Mouse (Mus musculus): ENCODE results near the gene Smcp.

Smcp gene

GRCm38 (mm10) chr3:92588858-92589257, at the start of gene Smcp:
Gene Smcp, minus strand, starts transcription at chr3:92588997.
- DNase-seq (ENCODE audit: extremely low spot score, low spot score): no peak

- DNase-seq (ENCODE audit: extremely low spot score, low spot score): no peak
Observed at GRCm38 (mm10) chr3:92638653-92638991, 49.8 kb upstream of the Smcp start.

- DNase-seq (ENCODE audit: extremely low spot score, low spot score): no peak
Observed at GRCm38 (mm10) chr3:92637745-92638652, 49.2 kb upstream of the Smcp start.

GRCm38 (mm10) chr3:92621560-92621959, 32.8 kb upstream of the Smcp start, which contains the start of gene Lce6a:
Gene Lce6a, minus strand, starts transcription at chr3:92621660.
- DNase-seq (ENCODE audit: extremely low spot score, low spot score): no peak

GRCm38 (mm10) chr3:92609804-92610203, 21.0 kb upstream of the Smcp start:
- no peak for DNase-seq (ENCODE audit: extremely low spot score, low spot score)

- no peak for DNase-seq (ENCODE audit: extremely low spot score, low spot score)
Observed at GRCm38 (mm10) chr3:92607392-92607791, 18.6 kb upstream of the Smcp start, which contains the start of gene 2210017I01Rik. Gene 2210017I01Rik, minus strand, starts transcription at chr3:92607492.

- DNase-seq (ENCODE audit: extremely low spot score, low spot score): no peak
Observed at GRCm38 (mm10) chr3:92602169-92602568, 13.4 kb upstream of the Smcp start.

- no peak for DNase-seq (ENCODE audit: extremely low spot score, low spot score)
Observed at GRCm38 (mm10) chr3:92600456-92600855, 11.7 kb upstream of the Smcp start.

GRCm38 (mm10) chr3:92599973-92600372, 11.2 kb upstream of the Smcp start:
- no peak for DNase-seq (ENCODE audit: extremely low spot score, low spot score)

GRCm38 (mm10) chr3:92598429-92598828, 9.6 kb upstream of the Smcp start:
- no peak for DNase-seq (ENCODE audit: extremely low spot score, low spot score)

- DNase-seq (ENCODE audit: extremely low spot score, low spot score): no peak
Observed at GRCm38 (mm10) chr3:92587190-92587589, 1.6 kb downstream of the Smcp start.

- no peak for DNase-seq (ENCODE audit: extremely low spot score, low spot score)
Observed at GRCm38 (mm10) chr3:92585055-92585454, 3.7 kb downstream of the Smcp start.

- no peak for DNase-seq (ENCODE audit: extremely low spot score, low spot score)
Observed at GRCm38 (mm10) chr3:92583164-92583826, 5.5 kb downstream of the Smcp start.

- no peak for DNase-seq (ENCODE audit: extremely low spot score, low spot score)
Observed at GRCm38 (mm10) chr3:92579508-92579907, 9.3 kb downstream of the Smcp start.

- DNase-seq (ENCODE audit: extremely low spot score, low spot score): no peak
Observed at GRCm38 (mm10) chr3:92578652-92579413, 10.0 kb downstream of the Smcp start.

GRCm38 (mm10) chr3:92573449-92574041, 15.3 kb downstream of the Smcp start, which contains the start of gene Ivl:
Gene Ivl, minus strand, starts transcription at chr3:92573735.
- DNase-seq (ENCODE audit: extremely low spot score, low spot score): no peak

- no peak for DNase-seq (ENCODE audit: extremely low spot score, low spot score)
Observed at GRCm38 (mm10) chr3:92572514-92573155, 16.2 kb downstream of the Smcp start.

- DNase-seq (ENCODE audit: extremely low spot score, low spot score): no peak
Observed at GRCm38 (mm10) chr3:92568752-92569151, 20.0 kb downstream of the Smcp start.

- DNase-seq (ENCODE audit: extremely low spot score, low spot score): no peak
Observed at GRCm38 (mm10) chr3:92565418-92565817, 23.4 kb downstream of the Smcp start.

GRCm38 (mm10) chr3:92534411-92534810, 54.4 kb downstream of the Smcp start, which contains the start of gene 2310046K23Rik:
Gene 2310046K23Rik, minus strand, starts transcription at chr3:92534511.
- DNase-seq (ENCODE audit: extremely low spot score, low spot score): no peak
